Mouse (Mus musculus): ENCODE results near the gene Gm732.

Gene Gm732

GRCm38 (mm10) chrX:107948365-107948764 lies at the start of gene Gm732:
TSS of gene Gm732 (minus strand) at chrX:107948465.
- in situ Hi-C loops (cut with MboI, MseI), result no loop called here

Measured in T-helper 17 cell (primary cell).